Mouse (Mus musculus): ENCODE results near the gene Spib. TPM values are rescaled to one million over a fixed set of nuclear protein-coding genes. Genes with fewer than 3 reads are reported as not detected.

The Spib gene
- polyA plus RNA-seq, 1 experiment: 0.01 TPM

DNA sequence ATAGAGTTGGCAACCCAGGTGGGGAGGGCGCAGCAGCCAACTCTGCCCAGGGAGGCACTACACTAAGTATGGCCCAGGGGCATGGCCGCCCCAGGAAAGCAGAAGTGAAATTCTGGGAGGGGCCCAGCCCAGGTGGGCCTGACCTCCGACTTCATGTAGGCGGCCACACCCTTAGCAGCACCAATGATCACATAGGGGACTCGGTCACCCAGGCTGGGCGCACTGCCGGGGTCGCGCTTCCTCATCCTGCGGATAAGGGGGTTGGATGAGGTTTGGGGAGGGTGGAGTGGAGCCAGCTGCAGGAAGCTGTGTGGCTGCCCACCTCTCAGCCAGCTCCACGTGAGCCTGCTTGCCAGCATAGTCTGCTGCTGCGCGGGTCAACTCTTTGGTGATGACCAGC is 2.4 kb upstream of the Spib start:
- no peak overlapping the region for H3ac ChIP-seq (ENCODE audit: control insufficient read depth, insufficient read length, low read depth)
- H3K36me3 ChIP-seq (ENCODE audit: control insufficient read depth, insufficient read depth): peaks cover 4% of the 10 kb centered on the region
- TF ChIP-seq CTCF (IDR thresholded peaks at IDR 0.05; ENCODE audit: control insufficient read depth, insufficient read depth, insufficient read length) (no peak), MYOD1 (IDR thresholded peaks at IDR 0.05; ENCODE audit: control insufficient read depth, insufficient read length, low read depth) (no peak), USF1 (IDR thresholded peaks at IDR 0.05; ENCODE audit: low read depth) (no peak), MAX (IDR thresholded peaks at IDR 0.05) (no peak), CEBPB (IDR thresholded peaks at IDR 0.05; ENCODE audit: low read depth) (no peak), MYOG (IDR thresholded peaks at IDR 0.05; ENCODE audit: control insufficient read depth, extremely low read depth, insufficient read length) (no peak), FOSL1 (IDR thresholded peaks at IDR 0.05; ENCODE audit: insufficient read depth, low read length, poor library complexity, severe bottlenecking) (no peak)
- no peaks in the 10 kb centered on the region for H3K79me3 ChIP-seq (ENCODE audit: low read depth)
- no peaks in the 10 kb centered on the region for H3K27me3 ChIP-seq (ENCODE audit: control insufficient read depth, insufficient read depth, insufficient read length)
- H3K79me2 ChIP-seq (ENCODE audit: control insufficient read depth, insufficient read depth): no peaks in the 10 kb centered on the region
- H3K4me3 ChIP-seq (ENCODE audit: insufficient read depth, poor library complexity, severe bottlenecking): no peak overlapping the region

GRCm38 (mm10) chr7:44533746-44534045 is 1.8 kb upstream of the Spib start:
- H3K79me2 ChIP-seq (ENCODE audit: control insufficient read depth, insufficient read depth): no peaks in the 10 kb centered on the region
- no peaks in the 10 kb centered on the region for H3K79me3 ChIP-seq (ENCODE audit: low read depth)
- H3K36me3 ChIP-seq (ENCODE audit: control insufficient read depth, insufficient read depth): peaks cover 4% of the 10 kb centered on the region
- no peaks in the 10 kb centered on the region for H3K27me3 ChIP-seq (ENCODE audit: control insufficient read depth, insufficient read depth, insufficient read length)
- TF ChIP-seq MYOD1 (IDR thresholded peaks at IDR 0.05; ENCODE audit: control insufficient read depth, insufficient read length, low read depth): no peak
- no peak for TF ChIP-seq CEBPB (IDR thresholded peaks at IDR 0.05; ENCODE audit: low read depth)
- no peak for TF ChIP-seq FOSL1 (IDR thresholded peaks at IDR 0.05; ENCODE audit: insufficient read depth, low read length, poor library complexity, severe bottlenecking)
- no peak for TF ChIP-seq MYOG (IDR thresholded peaks at IDR 0.05; ENCODE audit: control insufficient read depth, extremely low read depth, insufficient read length)
- TF ChIP-seq MAX (IDR thresholded peaks at IDR 0.05): no peak
- no peak for TF ChIP-seq CTCF (IDR thresholded peaks at IDR 0.05; ENCODE audit: control insufficient read depth, insufficient read depth, insufficient read length)
- no peak for TF ChIP-seq USF1 (IDR thresholded peaks at IDR 0.05; ENCODE audit: low read depth)
- no peak overlapping the region for H3K4me3 ChIP-seq (ENCODE audit: insufficient read depth, poor library complexity, severe bottlenecking)
- H3ac ChIP-seq (ENCODE audit: control insufficient read depth, insufficient read length, low read depth): no peak overlapping the region

DNA sequence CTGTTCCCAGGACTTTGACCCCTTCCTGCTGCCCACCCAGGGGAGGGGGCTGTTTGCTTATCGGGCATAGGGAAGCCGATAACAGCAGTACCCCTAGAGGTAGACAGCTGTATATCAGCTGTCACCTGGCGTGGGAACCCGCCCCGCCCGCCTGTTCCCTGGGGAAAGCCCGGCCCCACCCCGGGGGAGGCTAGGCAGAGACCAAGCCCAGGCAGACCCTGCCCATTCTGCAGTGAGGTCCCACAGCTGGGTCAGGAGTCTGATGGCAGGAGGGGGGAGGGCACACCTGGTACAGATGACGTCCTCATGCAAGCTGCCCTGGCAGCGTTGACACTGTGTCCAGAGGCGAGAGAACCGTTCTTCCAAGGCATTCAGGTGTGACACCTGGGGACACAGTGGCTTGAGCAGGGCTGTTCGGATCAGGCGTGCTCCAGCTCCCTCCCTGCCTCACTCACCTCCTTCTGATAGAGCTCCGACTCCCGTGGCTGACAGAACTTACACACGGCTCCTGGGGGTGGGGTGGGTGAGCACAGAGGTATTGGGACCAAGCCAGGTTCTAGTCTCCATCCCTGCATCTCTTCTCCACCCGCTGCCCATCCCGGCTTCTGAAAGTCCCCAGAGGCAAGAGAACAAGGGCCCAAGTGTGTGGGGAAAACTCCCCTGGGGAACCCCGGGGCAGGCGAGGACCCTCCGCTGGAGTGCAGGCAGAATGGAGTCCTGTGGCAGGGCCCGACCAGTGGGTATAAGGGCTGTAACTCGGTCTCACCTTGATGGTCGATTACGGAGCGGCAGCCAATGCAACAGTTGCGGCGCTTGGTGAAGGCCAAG is 1.3 kb upstream of the Spib start:
- no peak for TF ChIP-seq CEBPB (IDR thresholded peaks at IDR 0.05; ENCODE audit: low read depth)
- no peak for TF ChIP-seq MYOG (IDR thresholded peaks at IDR 0.05; ENCODE audit: control insufficient read depth, extremely low read depth, insufficient read length)
- no peak for TF ChIP-seq MAX (IDR thresholded peaks at IDR 0.05)
- TF ChIP-seq FOSL1 (IDR thresholded peaks at IDR 0.05; ENCODE audit: insufficient read depth, low read length, poor library complexity, severe bottlenecking): no peak
- TF ChIP-seq MYOD1 (IDR thresholded peaks at IDR 0.05; ENCODE audit: control insufficient read depth, insufficient read length, low read depth): no peak
- TF ChIP-seq USF1 (IDR thresholded peaks at IDR 0.05; ENCODE audit: low read depth): no peak
- no peak for TF ChIP-seq CTCF (IDR thresholded peaks at IDR 0.05; ENCODE audit: control insufficient read depth, insufficient read depth, insufficient read length)
- Histone ChIP-seq H3K36me3 (ENCODE audit: control insufficient read depth, insufficient read depth) (peaks cover 4% of the 10 kb centered on the region), H3K79me3 (ENCODE audit: low read depth) (no peaks in the 10 kb centered on the region), H3ac (ENCODE audit: control insufficient read depth, insufficient read length, low read depth) (no peak overlapping the region), H3K4me3 (ENCODE audit: insufficient read depth, poor library complexity, severe bottlenecking) (no peak overlapping the region), H3K27me3 (ENCODE audit: control insufficient read depth, insufficient read depth, insufficient read length) (no peaks in the 10 kb centered on the region), H3K79me2 (ENCODE audit: control insufficient read depth, insufficient read depth) (no peaks in the 10 kb centered on the region)

- no peaks in the 10 kb centered on the region for H3K79me2 ChIP-seq (ENCODE audit: control insufficient read depth, insufficient read depth)
- no peaks in the 10 kb centered on the region for H3K27me3 ChIP-seq (ENCODE audit: control insufficient read depth, insufficient read depth, insufficient read length)
- no peak overlapping the region for H3ac ChIP-seq (ENCODE audit: control insufficient read depth, insufficient read length, low read depth)
- no peak overlapping the region for H3K4me3 ChIP-seq (ENCODE audit: insufficient read depth, poor library complexity, severe bottlenecking)
- peaks cover 4% of the 10 kb centered on the region for H3K36me3 ChIP-seq (ENCODE audit: control insufficient read depth, insufficient read depth)
- TF ChIP-seq CTCF (IDR thresholded peaks at IDR 0.05; ENCODE audit: control insufficient read depth, insufficient read depth, insufficient read length) (no peak), MYOD1 (IDR thresholded peaks at IDR 0.05; ENCODE audit: control insufficient read depth, insufficient read length, low read depth) (no peak), USF1 (IDR thresholded peaks at IDR 0.05; ENCODE audit: low read depth) (no peak), FOSL1 (IDR thresholded peaks at IDR 0.05; ENCODE audit: insufficient read depth, low read length, poor library complexity, severe bottlenecking) (no peak), CEBPB (IDR thresholded peaks at IDR 0.05; ENCODE audit: low read depth) (no peak), MAX (IDR thresholded peaks at IDR 0.05) (no peak), MYOG (IDR thresholded peaks at IDR 0.05; ENCODE audit: control insufficient read depth, extremely low read depth, insufficient read length) (no peak)
- H3K79me3 ChIP-seq (ENCODE audit: low read depth): no peaks in the 10 kb centered on the region
Observed at GRCm38 (mm10) chr7:44531207-44531606, 664 bp downstream of the Spib start.

DNA sequence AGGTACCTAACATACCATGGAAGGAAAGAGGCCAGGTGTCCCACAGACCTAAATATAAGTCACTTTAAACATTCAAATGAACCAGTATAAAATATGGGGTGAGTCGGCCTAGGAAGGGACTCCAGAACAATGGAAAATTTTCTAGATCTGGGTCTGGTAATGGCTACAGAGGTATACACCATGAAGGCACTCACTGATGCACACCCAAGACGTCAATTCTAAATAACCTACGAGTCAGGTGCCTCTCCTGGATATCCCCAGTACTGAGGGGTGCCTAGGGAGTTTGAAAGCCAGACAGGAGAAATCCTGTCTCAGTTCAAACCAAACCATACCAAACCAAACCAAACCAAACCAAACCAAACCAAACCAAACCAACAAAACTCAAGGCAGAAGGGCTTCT is 1.4 kb downstream of the Spib start:
- Histone ChIP-seq H3K79me3 (ENCODE audit: low read depth) (no peaks in the 10 kb centered on the region), H3K4me3 (ENCODE audit: insufficient read depth, poor library complexity, severe bottlenecking) (no peak overlapping the region), H3ac (ENCODE audit: control insufficient read depth, insufficient read length, low read depth) (no peak overlapping the region), H3K79me2 (ENCODE audit: control insufficient read depth, insufficient read depth) (no peaks in the 10 kb centered on the region), H3K27me3 (ENCODE audit: control insufficient read depth, insufficient read depth, insufficient read length) (no peaks in the 10 kb centered on the region), H3K36me3 (ENCODE audit: control insufficient read depth, insufficient read depth) (peaks cover 3% of the 10 kb centered on the region)
- TF ChIP-seq USF1 (IDR thresholded peaks at IDR 0.05; ENCODE audit: low read depth) (no peak), MYOG (IDR thresholded peaks at IDR 0.05; ENCODE audit: control insufficient read depth, extremely low read depth, insufficient read length) (no peak), MAX (IDR thresholded peaks at IDR 0.05) (no peak), CTCF (IDR thresholded peaks at IDR 0.05; ENCODE audit: control insufficient read depth, insufficient read depth, insufficient read length) (no peak), FOSL1 (IDR thresholded peaks at IDR 0.05; ENCODE audit: insufficient read depth, low read length, poor library complexity, severe bottlenecking) (no peak), CEBPB (IDR thresholded peaks at IDR 0.05; ENCODE audit: low read depth) (no peak), MYOD1 (IDR thresholded peaks at IDR 0.05; ENCODE audit: control insufficient read depth, insufficient read length, low read depth) (no peak)

All from C2C12 (cell line).